Mouse (Mus musculus): Measurements from ENCODE around the gene Dcaf15. TPM values are rescaled to one million over a fixed set of nuclear protein-coding genes. Genes with fewer than 3 reads are reported as not detected.
A peak's percentile ranks its signal among the peaks of the same experiment; 100 is the strongest.

Dcaf15 gene
- total and polyA plus RNA-seq, 2 experiments from 2014 or later = 18.4 to 77.6 TPM

GRCm38 (mm10) chr8:84067911-84068310, 36.7 kb downstream of the Dcaf15 start:
- H3K27me3 ChIP-seq (ENCODE audit: insufficient read depth, low read length) = no peaks in the 10 kb centered on the region
- H3K4me2 ChIP-seq (ENCODE audit: low read depth, low read length) = peak overlapping the region; percentile 48
- ATAC-seq (no peak), DNase-seq (ENCODE audit: low spot score) (no peak)
- TF ChIP-seq CTCF (IDR thresholded peaks at IDR 0.05; ENCODE audit: low read depth) = no peak
- H3K9me3 ChIP-seq (ENCODE audit: low read length) = no peaks in the 10 kb centered on the region
- peaks cover 33% of the 10 kb centered on the region for H3K4me1 ChIP-seq (ENCODE audit: insufficient read depth, low read length)
- peak overlapping the region; percentile 87; the same call in 1 of the 2 replicates for H3K9ac ChIP-seq (replicated peaks; ENCODE audit: low read length)
- peak overlapping the region; percentile 93 for H3K4me3 ChIP-seq (ENCODE audit: low read length)
- H3K27ac ChIP-seq = no peak overlapping the region
- H3K36me3 ChIP-seq (ENCODE audit: insufficient read depth, low read length) = no peaks in the 10 kb centered on the region
- WGBS = 82% methylated on average over 7 of the region's 7 CpGs

- WGBS = under 1% methylated on average over 56 of the region's 58 CpGs
- TF ChIP-seq CTCF (IDR thresholded peaks at IDR 0.05; ENCODE audit: low read depth) = no peak
These were observed 37.5 kb downstream of the Dcaf15 start for GRCm38 (mm10) chr8:84067047-84067573.

GRCm38 (mm10) chr8:84066291-84066930, 38.2 kb downstream of the Dcaf15 start, which contains the start of gene Rfx1:
Gene Rfx1, plus strand, starts transcription at chr8:84066834.
- peak within 1 kb of the TSS; percentile 96 for H3K27ac ChIP-seq
- peak within 1 kb of the TSS; percentile 87 for H3K9ac ChIP-seq (replicated peaks; ENCODE audit: low read length)
- DNase-seq (ENCODE audit: low spot score) = peak; percentile 100
- H3K4me2 ChIP-seq (ENCODE audit: low read depth, low read length) = peak within 1 kb of the TSS; percentile 66
- peak within 1 kb of the TSS; percentile 93 for H3K4me3 ChIP-seq (ENCODE audit: low read length)
- H3K36me3 ChIP-seq (ENCODE audit: insufficient read depth, low read length) = no peaks in the 10 kb centered on the region
- H3K27me3 ChIP-seq (ENCODE audit: insufficient read depth, low read length) = no peaks in the 10 kb centered on the region
- ATAC-seq = peak; percentile 98
- no peak for TF ChIP-seq CTCF (IDR thresholded peaks at IDR 0.05; ENCODE audit: low read depth)
- peaks cover 25% of the 10 kb centered on the region for H3K4me1 ChIP-seq (ENCODE audit: insufficient read depth, low read length)
- WGBS = under 1% methylated on average over 50 of the region's 51 CpGs
- no peaks in the 10 kb centered on the region for H3K9me3 ChIP-seq (ENCODE audit: low read length)

More at GRCm38 (mm10) chr8:84067047-84067573, 37.5 kb downstream of the Dcaf15 start:
- H3K9ac ChIP-seq (replicated peaks; ENCODE audit: low read length) = peak overlapping the region; percentile 87
- H3K4me2 ChIP-seq (ENCODE audit: low read depth, low read length) = peak overlapping the region; percentile 48
- H3K36me3 ChIP-seq (ENCODE audit: insufficient read depth, low read length) = no peaks in the 10 kb centered on the region
- peaks cover 28% of the 10 kb centered on the region for H3K4me1 ChIP-seq (ENCODE audit: insufficient read depth, low read length)
- ATAC-seq (peak; percentile 77), DNase-seq (ENCODE audit: low spot score) (peak; percentile 93)
- no peaks in the 10 kb centered on the region for H3K9me3 ChIP-seq (ENCODE audit: low read length)
- no peaks in the 10 kb centered on the region for H3K27me3 ChIP-seq (ENCODE audit: insufficient read depth, low read length)
- H3K4me3 ChIP-seq (ENCODE audit: low read length) = peak overlapping the region; percentile 93
- peak overlapping the region; percentile 96 for H3K27ac ChIP-seq

DNA sequence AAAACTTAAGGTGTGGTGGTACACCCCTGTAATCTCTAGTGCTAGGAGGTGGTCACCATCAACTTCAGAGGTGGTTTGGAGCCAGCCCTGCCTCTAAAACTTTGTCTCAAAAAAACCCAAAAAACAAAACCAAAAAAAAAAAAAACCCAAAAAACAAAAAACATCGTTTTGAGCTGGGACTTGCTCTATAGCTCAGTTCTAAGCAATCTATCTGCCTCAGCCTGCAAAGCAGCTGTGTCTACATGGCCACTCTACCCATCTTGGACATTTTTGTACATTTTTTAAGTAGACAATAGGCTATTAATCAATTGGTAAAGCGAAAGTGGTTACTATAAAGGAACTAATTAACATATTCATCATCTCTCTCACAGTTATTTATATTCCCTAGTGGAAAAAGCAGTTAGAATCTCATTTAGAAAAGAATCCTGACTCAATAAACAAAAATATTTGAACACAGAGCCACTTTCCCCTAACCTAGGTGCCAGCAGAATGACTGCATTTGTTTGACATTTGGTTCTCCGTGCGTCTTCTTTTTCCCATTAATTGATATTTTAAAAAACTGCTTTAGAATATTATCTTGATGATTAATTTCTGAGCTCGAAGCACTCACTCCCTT, 39.0 kb downstream of the Dcaf15 start:
- Histone ChIP-seq H3K27me3 (ENCODE audit: insufficient read depth, low read length) (no peaks in the 10 kb centered on the region), H3K4me3 (ENCODE audit: low read length) (peak overlapping the region; percentile 93), H3K36me3 (ENCODE audit: insufficient read depth, low read length) (no peaks in the 10 kb centered on the region), H3K9me3 (ENCODE audit: low read length) (no peaks in the 10 kb centered on the region), H3K4me2 (ENCODE audit: low read depth, low read length) (peak overlapping the region; percentile 66), H3K27ac (peak overlapping the region; percentile 78), H3K4me1 (ENCODE audit: insufficient read depth, low read length) (peaks cover 19% of the 10 kb centered on the region), H3K9ac (replicated peaks; ENCODE audit: low read length) (peak overlapping the region; percentile 53)
- ATAC-seq (no peak), DNase-seq (ENCODE audit: low spot score) (no peak)
- 19% methylated on average over 5 of the region's 5 CpGs for WGBS
- TF ChIP-seq CTCF (IDR thresholded peaks at IDR 0.05; ENCODE audit: low read depth) = no peak

- Histone ChIP-seq H3K36me3 (ENCODE audit: insufficient read depth, low read length) (no peaks in the 10 kb centered on the region), H3K27ac (peak within 1 kb of the TSS; percentile 78), H3K27me3 (ENCODE audit: insufficient read depth, low read length) (no peaks in the 10 kb centered on the region), H3K4me3 (ENCODE audit: low read length) (peak within 1 kb of the TSS; percentile 93), H3K9ac (replicated peaks; ENCODE audit: low read length) (peak within 1 kb of the TSS; percentile 53), H3K4me1 (ENCODE audit: insufficient read depth, low read length) (peaks cover 15% of the 10 kb centered on the region), H3K4me2 (ENCODE audit: low read depth, low read length) (peak within 1 kb of the TSS; percentile 66), H3K9me3 (ENCODE audit: low read length) (no peaks in the 10 kb centered on the region)
- TF ChIP-seq CTCF (IDR thresholded peaks at IDR 0.05; ENCODE audit: low read depth) = no peak
- no peak for DNase-seq (ENCODE audit: low spot score)
- no peak for ATAC-seq
- WGBS = 100% methylated on average over 1 of the region's 1 CpGs
These were observed 39.5 kb downstream of the Dcaf15 start, which contains the start of gene Gm10643 for GRCm38 (mm10) chr8:84065037-84065436. Gene Gm10643, minus strand, starts transcription at chr8:84065137.

DNA sequence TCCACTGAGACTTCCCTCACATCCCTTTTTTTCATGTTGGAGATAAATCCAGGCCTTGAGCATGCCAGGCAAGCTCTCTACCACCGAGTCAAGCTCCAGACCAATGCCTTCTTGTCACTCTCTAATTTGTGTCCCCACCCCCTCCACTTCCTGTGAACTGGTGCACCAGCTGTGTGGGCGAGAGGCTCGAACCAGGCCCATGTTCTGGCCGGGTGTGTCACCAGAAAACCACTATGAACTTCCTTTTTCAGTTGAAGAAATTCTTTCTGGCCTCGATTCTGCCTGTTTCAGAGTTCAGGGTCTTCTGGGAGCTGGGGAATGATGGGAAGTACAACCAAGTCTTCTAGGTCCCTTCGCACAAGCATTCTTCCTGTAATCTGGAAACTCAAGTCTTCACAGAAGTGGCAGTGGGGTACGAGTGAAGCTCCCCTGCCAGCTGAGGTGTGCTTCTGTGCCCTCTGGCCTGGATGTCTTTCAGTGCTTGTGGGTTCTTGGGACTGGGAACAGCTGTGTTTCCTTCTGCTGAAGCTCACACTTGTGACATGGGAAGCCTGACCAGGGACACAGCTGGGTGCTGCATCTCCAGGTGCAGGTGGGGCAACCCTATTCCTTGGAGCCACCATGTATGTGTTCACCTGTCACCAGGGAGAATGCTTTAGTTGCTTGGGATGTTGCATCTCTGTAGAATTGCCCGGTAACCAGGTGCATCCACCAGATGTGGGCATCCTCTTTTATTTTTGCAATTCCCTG, 40.5 kb downstream of the Dcaf15 start:
- WGBS = 77% methylated on average over 8 of the region's 8 CpGs
- DNase-seq (ENCODE audit: low spot score) = no peak

More for the DNA sequence above, 40.5 kb downstream of the Dcaf15 start:
- Histone ChIP-seq H3K9ac (replicated peaks; ENCODE audit: low read length) (no peak overlapping the region), H3K4me2 (ENCODE audit: low read depth, low read length) (no peak overlapping the region), H3K27me3 (ENCODE audit: insufficient read depth, low read length) (no peaks in the 10 kb centered on the region), H3K36me3 (ENCODE audit: insufficient read depth, low read length) (no peaks in the 10 kb centered on the region), H3K27ac (no peak overlapping the region), H3K4me1 (ENCODE audit: insufficient read depth, low read length) (peaks cover 11% of the 10 kb centered on the region), H3K4me3 (ENCODE audit: low read length) (no peak overlapping the region), H3K9me3 (ENCODE audit: low read length) (no peaks in the 10 kb centered on the region)
- TF ChIP-seq CTCF (IDR thresholded peaks at IDR 0.05; ENCODE audit: low read depth) = no peak
- no peak for ATAC-seq

Measured in hindbrain, postnatal 0 days (tissue).